Mouse (Mus musculus) spleen, adult 2 months (tissue): Measurements from ENCODE around the gene Zfp318.

Experiments
- CTCF ChIP-seq: fragments of 200-500 bp; IDR thresholded peaks from 2 replicates; pipeline ENCODE4 v1.5.1; 2011; ENCODE audit warnings: mild to moderate bottlenecking, inconsistent platforms; ENCODE audit not compliant: insufficient read depth, insufficient read length, insufficient replicate concordance; ENCODE audit errors: extremely low read depth
- POLR2A ChIP-seq: fragments of 200-500 bp; IDR thresholded peaks from 2 replicates; pipeline ENCODE4 v1.6.1; 2011; ENCODE audit warnings: low read depth, low read length, inconsistent platforms

- TF ChIP-seq CTCF: no peak
- TF ChIP-seq POLR2A: no peak
These were observed 36.2 kb downstream of the Zfp318 start for GRCm38 (mm10) chr17:46419717-46420116.
